Mouse (Mus musculus): ENCODE data around the gene Akap11.

- TF ChIP-seq CTCF (conservative IDR thresholded peaks at IDR 0.05; ENCODE audit: low read length) = no peak
- no peak for TF ChIP-seq POU5F1 (IDR thresholded peaks at IDR 0.05; ENCODE audit: borderline replicate concordance, low read length)
Observed at GRCm38 (mm10) chr14:78583168-78583567, 46.6 kb upstream of the Akap11 start.

Measured in E14TG2a.4 (cell line).